Mouse (Mus musculus): ENCODE measurements around the gene AC131692.1. TPM values are rescaled to one million over a fixed set of nuclear protein-coding genes. Genes with fewer than 3 reads are reported as not detected.
"Not testable (repeated sequence)": the region's sequence is repeated elsewhere in the genome, so short reads cannot be mapped to it uniquely, and the experiment has no call there.

The AC131692.1 gene
- polyA plus RNA-seq, 2 experiments from 2014 or later: not detected

- no peak for ATAC-seq
Measured at GRCm38 (mm10) chr19:6118677-6119185, 24.5 kb downstream of the AC131692.1 start.

DNA sequence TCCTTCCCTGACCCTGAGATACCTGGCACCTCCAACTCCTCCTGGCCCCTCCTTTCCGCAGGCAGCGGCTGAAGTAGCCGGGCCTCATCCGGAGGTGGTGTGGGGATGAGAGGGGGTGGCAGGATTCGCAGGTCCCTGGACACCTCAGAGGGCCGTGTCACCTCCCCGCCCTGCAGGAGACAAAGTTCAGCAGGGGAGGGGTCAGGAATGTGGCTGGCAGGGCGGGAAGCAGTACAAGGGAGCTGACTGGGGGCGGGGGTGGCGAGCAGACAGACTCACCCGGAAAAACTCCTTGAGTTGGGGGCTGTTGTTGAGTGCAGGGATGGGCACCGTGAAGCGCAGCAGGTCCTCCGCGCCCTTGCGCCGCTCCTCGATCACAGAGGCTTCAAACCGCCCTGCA lies 27.5 kb downstream of the AC131692.1 start:
- no peak for ATAC-seq

- no peak for ATAC-seq
Measured at GRCm38 (mm10) chr19:6123330-6123729, 29.1 kb downstream of the AC131692.1 start.

DNA sequence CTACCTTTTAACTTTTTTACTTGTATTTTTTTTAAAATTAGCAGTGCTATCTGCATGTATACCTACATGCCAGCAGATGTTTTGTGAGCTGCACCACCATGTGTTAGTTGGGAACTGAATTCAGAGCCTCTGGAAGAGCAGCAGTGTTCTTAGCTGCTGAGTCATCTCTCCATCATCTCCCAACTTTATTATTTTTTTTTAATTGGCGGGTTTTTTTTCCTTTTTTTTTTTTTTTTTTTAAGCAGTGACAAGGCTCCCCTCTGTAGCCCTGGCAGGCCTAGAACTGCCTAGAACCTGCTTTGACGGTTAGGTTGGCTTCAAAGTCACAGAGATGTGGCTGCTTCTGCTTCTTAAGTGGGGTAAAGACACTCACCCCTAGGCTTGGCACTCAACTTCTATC lies 30.7 kb downstream of the AC131692.1 start:
- ATAC-seq: no peak

DNA sequence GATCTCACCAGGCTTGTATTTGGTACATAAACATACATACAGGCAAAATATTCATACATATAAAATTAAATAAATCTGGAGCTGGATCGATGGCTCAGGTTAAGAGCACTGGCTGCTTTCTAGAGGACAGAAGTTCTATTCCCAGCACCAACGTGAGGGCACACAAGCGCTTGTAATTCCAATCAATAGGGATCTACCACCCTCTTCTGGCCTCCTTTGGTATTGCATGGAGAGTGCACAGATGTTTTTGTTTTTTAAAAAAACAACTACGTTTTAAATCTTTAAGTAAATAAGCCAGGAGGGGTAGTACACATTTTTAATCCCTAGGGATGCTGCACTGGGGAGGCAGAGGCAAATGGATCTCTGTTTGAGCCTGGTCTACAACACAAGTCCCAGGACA lies 32.1 kb downstream of the AC131692.1 start:
- no peak for ATAC-seq

GRCm38 (mm10) chr19:6126789-6127580 lies 32.8 kb downstream of the AC131692.1 start:
- no peak for ATAC-seq

GRCm38 (mm10) chr19:6127760-6128341 lies 33.6 kb downstream of the AC131692.1 start, which contains the start of gene Snx15:
TSS of gene Snx15 (minus strand) at chr19:6128304.
- ATAC-seq: peak; percentile 92

DNA sequence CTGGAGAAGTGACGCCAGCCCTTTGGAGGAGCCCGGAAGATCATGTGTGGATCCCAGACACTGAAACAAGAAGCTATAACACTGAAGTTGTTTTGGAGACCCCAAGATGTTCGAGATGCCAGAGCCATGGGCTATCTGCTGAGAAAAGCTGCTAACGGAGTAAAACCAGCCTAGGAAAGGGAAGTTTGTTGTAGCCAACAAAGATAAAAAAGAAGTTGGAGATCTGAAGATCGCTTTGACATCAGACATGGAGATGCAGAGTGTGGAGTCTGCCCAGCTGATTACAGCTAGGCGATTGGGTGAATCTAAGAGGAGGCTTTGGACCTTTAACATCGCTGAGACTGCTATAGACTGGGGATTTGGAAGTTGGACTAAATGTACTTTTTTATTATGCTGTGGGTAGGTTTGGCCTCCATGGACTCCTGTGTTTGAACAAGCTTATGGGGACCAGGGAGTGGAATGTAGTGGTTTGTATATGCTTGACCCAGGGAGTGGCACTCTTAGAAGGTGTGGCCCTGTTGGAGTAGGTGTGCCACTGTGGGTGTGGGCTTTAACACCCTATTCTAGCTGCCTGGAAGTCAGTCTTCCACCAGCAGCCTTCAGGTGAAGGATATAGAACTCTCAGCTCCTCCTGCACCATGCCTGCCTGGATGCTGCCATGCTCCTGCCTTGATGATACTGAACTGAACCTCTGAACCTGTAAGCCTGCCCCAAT lies 36.4 kb downstream of the AC131692.1 start:
- ATAC-seq: not testable (repeated sequence)

DNA sequence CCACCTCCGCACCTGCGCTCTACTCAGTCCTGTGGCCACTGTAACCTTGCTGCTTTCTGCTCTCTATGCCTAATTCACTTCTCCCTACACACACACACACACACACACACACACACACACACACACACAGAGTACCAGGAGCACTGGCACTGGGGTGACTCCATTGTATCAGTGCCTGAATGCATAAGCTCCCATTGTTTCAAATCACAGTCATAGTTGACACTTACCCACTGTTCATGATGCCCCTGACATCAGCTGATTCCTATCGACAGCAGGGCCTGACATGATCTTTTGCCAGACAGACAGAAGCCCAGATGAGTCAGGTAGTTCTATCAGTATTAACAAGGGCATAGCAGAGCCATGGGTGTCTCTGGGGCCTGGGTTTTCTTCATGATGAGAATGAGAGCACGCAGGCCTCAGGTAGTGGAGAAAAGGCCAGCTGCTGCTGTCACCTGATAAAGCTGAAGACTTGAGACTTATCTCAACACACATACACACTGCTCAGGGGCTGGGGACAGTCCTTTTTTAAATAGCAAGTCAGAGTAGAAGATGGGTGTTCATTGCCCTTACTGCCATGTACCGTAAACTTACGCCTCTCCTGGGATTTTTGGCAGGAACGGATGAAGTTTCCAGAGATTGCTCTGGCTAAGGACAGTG lies 38.1 kb downstream of the AC131692.1 start:
- ATAC-seq: no peak

DNA sequence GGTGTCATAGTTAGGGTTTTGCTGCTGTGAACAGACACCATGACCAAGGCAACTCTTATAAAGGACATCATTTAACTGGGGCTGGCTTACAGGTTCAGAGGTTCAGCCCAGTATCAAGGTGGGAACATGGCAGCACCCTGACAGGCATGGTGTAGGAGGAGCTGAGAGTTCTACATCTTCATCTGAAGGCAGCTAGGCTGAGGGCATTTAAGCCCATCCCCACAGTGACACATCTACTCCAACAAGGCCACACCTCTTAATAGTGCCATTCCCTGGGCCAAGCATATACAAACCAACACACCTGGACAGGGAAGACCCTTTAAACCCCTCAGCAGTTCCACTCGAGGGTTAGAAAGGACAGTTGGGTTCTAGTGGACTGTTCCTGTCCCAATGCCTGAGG lies 39.0 kb downstream of the AC131692.1 start:
- not testable (repeated sequence) for ATAC-seq

DNA sequence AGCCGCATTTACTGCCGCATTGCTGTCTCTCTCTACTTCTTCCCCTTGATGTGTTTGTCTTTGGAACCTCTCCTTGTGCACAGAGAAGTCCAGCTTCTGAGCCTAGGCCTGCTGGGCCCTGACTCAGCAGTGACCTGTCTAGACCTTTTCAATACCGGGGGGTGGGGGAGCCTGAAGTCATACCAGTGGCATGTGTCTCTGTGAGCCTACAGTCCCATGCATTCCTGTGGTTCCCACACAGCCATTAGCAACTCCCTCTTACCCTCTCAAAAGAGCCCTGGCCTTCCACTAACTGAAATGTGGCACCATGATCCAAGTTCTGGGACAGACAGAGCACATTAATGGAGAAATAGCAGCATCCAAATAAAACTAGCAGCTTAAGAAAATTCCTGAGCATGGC lies 42.2 kb downstream of the AC131692.1 start:
- no peak for ATAC-seq

DNA sequence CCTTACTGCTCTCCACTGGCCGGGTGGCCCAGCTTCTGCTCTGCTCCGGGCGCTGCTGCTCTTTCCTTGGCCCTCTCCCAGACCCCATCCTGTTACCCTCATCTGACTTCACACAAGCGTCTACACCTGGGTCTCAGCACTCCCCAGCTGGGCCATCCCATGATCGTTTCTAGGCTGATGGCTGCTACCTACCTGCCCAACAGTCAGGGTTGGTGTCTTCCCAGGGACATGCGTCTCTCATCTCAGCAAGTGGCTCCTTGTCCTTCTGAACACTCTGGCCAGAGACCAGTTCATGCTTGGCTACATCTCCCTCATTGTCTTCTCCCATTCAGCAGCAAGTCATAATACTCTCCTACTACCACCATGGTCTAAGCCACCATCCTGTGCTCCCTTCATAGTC lies 45.5 kb downstream of the AC131692.1 start:
- no peak for ATAC-seq

GRCm38 (mm10) chr19:6140374-6140677 lies 46.1 kb downstream of the AC131692.1 start:
- no peak for ATAC-seq

DNA sequence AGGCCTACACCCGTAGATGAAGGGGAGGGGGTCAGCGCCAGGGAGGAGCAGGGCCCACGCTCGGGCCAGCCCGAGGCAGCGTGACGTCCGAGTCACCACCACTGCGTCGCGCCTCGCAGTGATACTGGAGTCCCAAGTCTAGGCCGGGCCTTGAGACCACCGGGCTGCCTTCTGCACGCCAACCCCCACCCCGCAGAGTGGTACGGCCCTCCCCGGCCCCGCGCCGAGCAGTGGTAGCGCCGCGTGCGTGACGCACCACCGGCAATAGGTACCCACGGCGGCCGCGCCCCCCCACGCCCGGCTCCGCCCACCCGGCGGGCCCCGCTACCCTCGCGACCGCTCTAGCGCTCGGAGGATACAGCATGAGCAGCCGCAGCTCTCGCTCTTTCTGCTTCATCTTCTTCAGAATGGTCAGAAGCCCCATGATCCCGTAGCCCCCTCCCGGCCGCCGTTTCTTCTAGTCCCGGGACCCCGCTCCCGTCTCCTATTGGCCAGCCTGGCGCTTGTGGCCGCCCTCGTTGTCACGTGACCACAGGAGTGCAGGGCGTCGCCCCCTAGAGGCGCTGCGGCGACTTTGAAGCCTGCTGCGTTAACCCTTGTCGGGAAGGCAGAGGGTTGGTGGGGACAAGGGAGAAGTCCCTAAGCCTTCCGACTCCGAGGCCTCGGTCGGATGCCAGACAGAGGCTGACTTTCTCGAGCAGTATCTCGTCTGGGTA lies 46.6 kb downstream of the AC131692.1 start, which contains the start of gene Batf2:
Batf2 (plus strand) TSS at position 306 of the 716 bp plus-strand sequence.
- ATAC-seq: peak; percentile 87

- peak; percentile 63 for ATAC-seq
Measured at GRCm38 (mm10) chr19:6141394-6141749, 47.2 kb downstream of the AC131692.1 start, which contains the start of gene Arl2. TSS of gene Arl2 (minus strand) at chr19:6141548.

DNA sequence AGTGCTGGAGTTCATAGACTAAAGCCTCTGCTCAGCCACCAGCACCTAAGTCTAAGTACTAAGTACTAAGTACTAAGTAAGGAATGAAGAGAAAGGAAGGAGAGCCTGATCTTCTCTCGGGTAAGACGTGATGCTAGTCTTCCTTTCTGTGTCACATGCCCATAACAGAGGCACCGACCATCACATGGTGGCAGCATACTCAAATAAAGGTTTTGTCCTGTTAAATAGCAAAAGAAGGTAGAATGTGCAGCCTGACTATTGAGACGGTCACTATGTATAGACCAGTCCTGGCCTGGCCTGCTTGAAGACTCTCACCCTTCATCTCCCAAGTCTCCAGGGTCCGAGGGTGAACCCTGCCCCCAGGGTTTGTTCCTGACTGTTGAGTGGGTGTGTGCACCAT lies 50.6 kb downstream of the AC131692.1 start:
- ATAC-seq: no peak

Other genes with a start within 250 kb of the AC131692.1 start
- gene Frmd8, start 219.1 kb upstream of the AC131692.1 start, polyA plus RNA-seq (2017; shearing (Covaris generic)): 10 to 100 TPM; 70.6 to 78.6 TPM
- gene Slc25a45, start 216.6 kb upstream of the AC131692.1 start, polyA plus RNA-seq (2017; shearing (Covaris generic)): 10 to 100 TPM; 43.3 to 60.2 TPM
- under 1 TPM; 0.29 to 0.58 TPM for gene Tigd3, start 200.3 kb upstream of the AC131692.1 start, polyA plus RNA-seq (2017; shearing (Covaris generic))
- gene Dpf2, start 181.4 kb upstream of the AC131692.1 start, polyA plus RNA-seq (2017; shearing (Covaris generic)): 100 to 1,000 TPM; 123 to 178 TPM
- under 1 TPM in 1 of 2 experiments, not detected in 1; 0.25 TPM for gene Cdc42ep2, start 169.6 kb upstream of the AC131692.1 start, polyA plus RNA-seq (2017; shearing (Covaris generic))
- gene Pola2, start 130.2 kb upstream of the AC131692.1 start, polyA plus RNA-seq (2017; shearing (Covaris generic)): 10 to 100 TPM; 16.5 to 17.5 TPM
- not detected for gene Slc22a20, start 108.3 kb upstream of the AC131692.1 start, polyA plus RNA-seq (2017; shearing (Covaris generic))
- gene Capn1, start 78.5 kb upstream of the AC131692.1 start, polyA plus RNA-seq (2017; shearing (Covaris generic)): 10 to 100 TPM; 48.8 to 56.7 TPM
- 10 to 100 TPM; 12.2 to 15.7 TPM for gene Syvn1, start 47.8 kb upstream of the AC131692.1 start, polyA plus RNA-seq (2017; shearing (Covaris generic))
- 10 to 100 TPM; 31.3 to 38.5 TPM for gene Mrpl49, start 36.6 kb upstream of the AC131692.1 start, polyA plus RNA-seq (2017; shearing (Covaris generic))
- gene Fau, start 36.6 kb upstream of the AC131692.1 start, polyA plus RNA-seq (2017; shearing (Covaris generic)): 1,000 to 10,000 TPM; 2,454 to 3,437 TPM
- 10 to 100 TPM; 10.3 to 11.0 TPM for gene Znhit2, start 33.2 kb upstream of the AC131692.1 start, polyA plus RNA-seq (2017; shearing (Covaris generic))
- gene Tm7sf2, start 26.0 kb upstream of the AC131692.1 start, polyA plus RNA-seq (2017; shearing (Covaris generic)): 1 to 10 TPM; 5.4 to 9.2 TPM
- gene Vps51, start 17.2 kb upstream of the AC131692.1 start, polyA plus RNA-seq (2017; shearing (Covaris generic)): 10 to 100 TPM; 34.1 to 34.6 TPM
- gene Tmem262, start 14.4 kb upstream of the AC131692.1 start, polyA plus RNA-seq (2017; shearing (Covaris generic)): not detected
- gene Gm28374, start 12.2 kb upstream of the AC131692.1 start, polyA plus RNA-seq (2017; shearing (Covaris generic)): under 1 TPM in 1 of 2 experiments, not detected in 1; 0.69 TPM
- gene Zfpl1, start 9.5 kb upstream of the AC131692.1 start, polyA plus RNA-seq (2017; shearing (Covaris generic)): 10 to 100 TPM; 26.9 to 43.8 TPM
- 1 to 10 TPM; 6.7 to 9.3 TPM for gene Cdca5, start 9.4 kb upstream of the AC131692.1 start, polyA plus RNA-seq (2017; shearing (Covaris generic))
- not detected for gene Naaladl1, start 11.4 kb downstream of the AC131692.1 start, polyA plus RNA-seq (2017; shearing (Covaris generic))
- 1 to 10 TPM; 2.5 to 2.6 TPM for gene Sac3d1, start 24.2 kb downstream of the AC131692.1 start, polyA plus RNA-seq (2017; shearing (Covaris generic))
- 10 to 100 TPM; 17.4 to 25.2 TPM for gene Snx15, start 33.9 kb downstream of the AC131692.1 start, polyA plus RNA-seq (2017; shearing (Covaris generic))
- not detected for gene Batf2, start 46.6 kb downstream of the AC131692.1 start, polyA plus RNA-seq (2017; shearing (Covaris generic))
- 10 to 100 TPM; 16.9 to 20.1 TPM for gene Arl2, start 47.1 kb downstream of the AC131692.1 start, polyA plus RNA-seq (2017; shearing (Covaris generic))
- under 1 TPM in 1 of 2 experiments, not detected in 1; 0.60 TPM for gene Majin, start 90.0 kb downstream of the AC131692.1 start, polyA plus RNA-seq (2017; shearing (Covaris generic))
- not detected for gene Gpha2, start 132.0 kb downstream of the AC131692.1 start, polyA plus RNA-seq (2017; shearing (Covaris generic))
- 1 to 10 TPM; 1.4 to 1.5 TPM for gene Ppp2r5b, start 141.5 kb downstream of the AC131692.1 start, polyA plus RNA-seq (2017; shearing (Covaris generic))
- gene Atg2a, start 147.2 kb downstream of the AC131692.1 start, polyA plus RNA-seq (2017; shearing (Covaris generic)): 10 to 100 TPM in 1 of 2 experiments, 1 to 10 TPM in 1; 7.4 to 17.2 TPM
- 10 to 100 TPM; 11.0 to 15.2 TPM for gene Ehd1, start 182.3 kb downstream of the AC131692.1 start, polyA plus RNA-seq (2017; shearing (Covaris generic))
- gene Cdc42bpg, start 212.0 kb downstream of the AC131692.1 start, polyA plus RNA-seq (2017; shearing (Covaris generic)): under 1 TPM; 0.11 to 0.17 TPM
- gene Men1, start 240.6 kb downstream of the AC131692.1 start, polyA plus RNA-seq (2017; shearing (Covaris generic)): 10 to 100 TPM; 13.9 to 19.1 TPM
- 100 to 1,000 TPM in 1 of 2 experiments, 10 to 100 TPM in 1; 82.0 to 116 TPM for gene Map4k2, start 246.7 kb downstream of the AC131692.1 start, polyA plus RNA-seq (2017; shearing (Covaris generic))

All from activated CD4-positive, CD25-positive, alpha-beta regulatory T cell, adult 4 months (primary cell).